Mouse (Mus musculus) CH12F3 (cell line): ENCODE measurements around the gene Ubd.
"Not testable (repeated sequence)": the region's sequence is repeated elsewhere in the genome, so short reads cannot be mapped to it uniquely, and the experiment has no call there.

Source experiments
- in situ Hi-C: fragments of 300-500 bp; cut with MboI; formaldehyde crosslinking; loops from 2 replicates; pipeline ENCODE4 v1.14.3; 2020; ENCODE audit warnings: low sequenced_read_pairs

Gene Ubd

GRCm38 (mm10) chr17:37193656-37194055 lies at the start of gene Ubd:
TSS of gene Ubd (plus strand) at chr17:37193892.
- in situ Hi-C loops: no loop called here

GRCm38 (mm10) chr17:37161394-37161793 lies 32.3 kb upstream of the Ubd start, which contains the start of gene Olfr93:
TSS of gene Olfr93 (minus strand) at chr17:37161494.
- in situ Hi-C loops: no loop called here

- in situ Hi-C loops: no loop called here
Measured at GRCm38 (mm10) chr17:37185474-37185873, 8.2 kb upstream of the Ubd start.

GRCm38 (mm10) chr17:37190711-37191110 lies 3.0 kb upstream of the Ubd start:
- in situ Hi-C loops: no loop called here

GRCm38 (mm10) chr17:37193032-37193431 lies 660 bp upstream of the Ubd start:
- in situ Hi-C loops: no loop called here

GRCm38 (mm10) chr17:37194782-37195181 lies 1.1 kb downstream of the Ubd start:
- in situ Hi-C loops: no loop called here

GRCm38 (mm10) chr17:37196845-37197724 lies 3.4 kb downstream of the Ubd start:
- in situ Hi-C loops: no loop called here

GRCm38 (mm10) chr17:37200894-37201293 lies 7.2 kb downstream of the Ubd start, which contains the start of gene Olfr94:
TSS of gene Olfr94 (minus strand) at chr17:37200994.
- in situ Hi-C loops: loop anchor here (10.0 to 25.0 kb wide), 2 partner anchors 126 to 289 kb away; no protein-coding TSS in a partner anchor

- in situ Hi-C loops: loop anchor here (10.0 to 25.0 kb wide), 2 partner anchors 129 to 291 kb away; no protein-coding TSS in a partner anchor
Measured at GRCm38 (mm10) chr17:37203206-37203916, 9.7 kb downstream of the Ubd start.

GRCm38 (mm10) chr17:37203917-37204236 lies 10.2 kb downstream of the Ubd start:
- in situ Hi-C loops: loop anchor here (10.0 to 25.0 kb wide), 2 partner anchors 129 to 292 kb away; no protein-coding TSS in a partner anchor

GRCm38 (mm10) chr17:37210884-37211768 lies 17.4 kb downstream of the Ubd start:
- in situ Hi-C loops: loop anchor here (25.0 kb wide), 1 partner anchor 299 kb away; no protein-coding TSS in a partner anchor

GRCm38 (mm10) chr17:37213018-37213417 lies 19.3 kb downstream of the Ubd start, which contains the start of gene Olfr95:
TSS of gene Olfr95 (minus strand) at chr17:37213118.
- in situ Hi-C loops: loop anchor here (25.0 kb wide), 1 partner anchor 301 kb away; no protein-coding TSS in a partner anchor

- in situ Hi-C loops: loop anchor here (25.0 kb wide), 1 partner anchor 306 kb away; no protein-coding TSS in a partner anchor
Measured at GRCm38 (mm10) chr17:37218486-37218885, 24.8 kb downstream of the Ubd start.

GRCm38 (mm10) chr17:37219846-37220245 lies 26.2 kb downstream of the Ubd start, which contains the start of gene Olfr96:
TSS of gene Olfr96 (plus strand) at chr17:37220146.
- in situ Hi-C loops: loop anchor here (25.0 kb wide), 1 partner anchor 308 kb away; no protein-coding TSS in a partner anchor

- in situ Hi-C loops: loop anchor here (25.0 kb wide), 1 partner anchor 310 kb away; no protein-coding TSS in a partner anchor
Measured at GRCm38 (mm10) chr17:37221879-37222278, 28.2 kb downstream of the Ubd start.

GRCm38 (mm10) chr17:37237230-37237629 lies 43.5 kb downstream of the Ubd start, which contains the start of gene Olfr97:
TSS of gene Olfr97 (minus strand) at chr17:37237330.
- in situ Hi-C loops: not testable (repeated sequence)

- in situ Hi-C loops: no loop called here
Measured at GRCm38 (mm10) chr17:37242198-37242597, 48.5 kb downstream of the Ubd start.
